Mouse (Mus musculus): Measurements from ENCODE around the gene Lhx5. TPM values are rescaled to one million over a fixed set of nuclear protein-coding genes. Genes with fewer than 3 reads are reported as not detected.

The Lhx5 gene
- polyA plus RNA-seq, 1 experiment from 2014 or later = not detected

DNA sequence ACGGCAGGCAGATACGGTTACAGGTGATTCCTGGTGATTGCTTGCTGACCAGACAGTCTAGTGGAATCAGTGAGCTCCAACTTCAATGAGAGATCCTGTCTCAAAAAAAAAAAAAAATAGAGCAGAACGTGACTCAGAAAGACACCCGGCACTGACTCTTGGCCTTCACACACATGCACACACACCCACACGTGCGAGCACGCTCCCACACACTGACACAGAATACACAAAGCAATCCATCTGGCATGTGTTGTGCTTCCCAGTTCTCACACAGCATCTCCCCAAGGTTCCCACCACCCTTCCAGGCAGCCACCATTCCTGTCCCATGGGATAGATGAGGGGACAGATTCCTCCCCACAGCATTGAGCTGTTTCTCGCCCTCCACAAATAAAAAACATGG is 11.4 kb upstream of the Lhx5 start:
- no peaks in the 10 kb centered on the region for H3K36me3 ChIP-seq
- H3K27me3 ChIP-seq = peaks cover 69% of the 10 kb centered on the region
- no peak for ATAC-seq (ENCODE audit: insufficient number of reproducible peaks, low FRiP score, low TSS enrichment, low read depth)
- H3K4me2 ChIP-seq = no peak overlapping the region
- H3K27ac ChIP-seq = no peak overlapping the region
- H3K4me3 ChIP-seq = no peak overlapping the region
- WGBS = 87% methylated on average over 8 of the region's 8 CpGs
- H3K4me1 ChIP-seq = no peaks in the 10 kb centered on the region
- no peak overlapping the region for H3K9ac ChIP-seq
- H3K9me3 ChIP-seq = peaks cover 3% of the 10 kb centered on the region; the same call in 1 of the 2 replicates

DNA sequence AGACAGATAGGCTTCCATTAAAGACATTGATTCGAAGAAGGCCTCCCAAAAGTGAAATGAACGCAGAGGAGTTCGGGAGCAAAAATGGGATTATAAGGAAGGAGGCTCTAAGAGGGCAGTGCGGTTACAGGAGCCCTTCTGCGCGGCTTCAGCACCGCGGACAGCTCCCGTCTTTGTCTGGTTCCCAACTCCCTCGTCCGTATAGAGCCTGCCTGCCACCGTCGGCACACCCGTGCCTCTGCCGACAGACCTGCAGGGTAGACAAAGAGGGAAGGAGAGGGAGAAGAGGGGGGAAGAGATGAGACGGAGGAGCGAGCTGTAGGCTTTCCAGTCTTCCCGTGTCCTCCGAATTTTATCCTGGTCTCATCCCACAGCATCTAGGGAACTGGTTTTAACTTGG is 7.5 kb upstream of the Lhx5 start:
- Histone ChIP-seq H3K4me2 (no peak overlapping the region), H3K27ac (no peak overlapping the region), H3K9me3 (no peaks in the 10 kb centered on the region), H3K36me3 (no peaks in the 10 kb centered on the region), H3K4me1 (no peaks in the 10 kb centered on the region), H3K4me3 (no peak overlapping the region), H3K9ac (no peak overlapping the region), H3K27me3 (peaks cover 91% of the 10 kb centered on the region)
- WGBS = 1% methylated on average over 19 of the region's 19 CpGs
- no peak for ATAC-seq (ENCODE audit: insufficient number of reproducible peaks, low FRiP score, low TSS enrichment, low read depth)

DNA sequence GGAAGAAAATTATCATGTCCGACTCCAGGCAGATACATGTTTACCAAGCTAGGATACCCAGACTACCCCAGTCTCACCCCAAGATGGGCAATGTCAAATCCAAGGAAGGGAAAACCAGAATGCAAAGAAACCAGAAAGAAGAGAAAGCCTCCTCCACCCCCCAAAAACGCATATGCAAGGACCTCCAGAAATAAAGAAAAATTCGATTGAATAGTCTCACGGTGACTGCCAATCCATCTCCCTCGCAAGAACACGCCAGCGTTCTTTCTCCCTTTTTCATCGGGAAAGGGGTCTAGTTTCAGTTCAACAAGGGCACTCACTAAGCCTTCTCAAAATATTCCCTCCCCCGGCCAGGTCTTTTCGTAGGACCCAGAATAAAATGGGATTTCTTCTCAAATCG is 6.8 kb upstream of the Lhx5 start:
- Histone ChIP-seq H3K9me3 (no peaks in the 10 kb centered on the region), H3K27ac (no peak overlapping the region), H3K4me1 (no peaks in the 10 kb centered on the region), H3K9ac (no peak overlapping the region), H3K4me3 (no peak overlapping the region), H3K36me3 (no peaks in the 10 kb centered on the region), H3K27me3 (peaks cover 91% of the 10 kb centered on the region), H3K4me2 (no peak overlapping the region)
- under 1% methylated on average over 11 of the region's 11 CpGs for WGBS
- no peak for ATAC-seq (ENCODE audit: insufficient number of reproducible peaks, low FRiP score, low TSS enrichment, low read depth)

DNA sequence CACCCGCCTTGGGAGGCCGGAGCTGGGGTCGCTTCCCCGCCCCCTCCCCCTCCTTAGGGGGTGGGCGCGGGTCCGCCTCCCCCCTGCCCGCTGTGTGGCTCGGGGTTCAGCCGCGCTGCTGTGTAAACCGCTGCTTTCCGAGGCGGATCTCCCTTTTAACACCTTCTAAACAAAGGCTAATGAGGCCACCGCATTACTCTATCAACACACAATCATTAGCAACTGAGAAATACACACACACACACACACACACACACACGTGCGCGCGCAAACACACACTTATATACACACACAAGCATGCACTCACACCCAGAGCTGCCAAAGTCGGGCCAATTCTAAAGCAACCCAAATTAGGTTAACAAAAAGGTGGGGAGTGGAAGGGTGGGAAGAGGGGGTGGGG is 5.8 kb upstream of the Lhx5 start:
- under 1% methylated on average over 17 of the region's 20 CpGs for WGBS
- Histone ChIP-seq H3K27ac (no peak overlapping the region), H3K9ac (no peak overlapping the region), H3K27me3 (peaks cover 95% of the 10 kb centered on the region), H3K4me3 (no peak overlapping the region), H3K9me3 (no peaks in the 10 kb centered on the region), H3K4me2 (no peak overlapping the region), H3K36me3 (no peaks in the 10 kb centered on the region), H3K4me1 (no peaks in the 10 kb centered on the region)
- ATAC-seq (ENCODE audit: insufficient number of reproducible peaks, low FRiP score, low TSS enrichment, low read depth) = no peak

GRCm38 (mm10) chr5:120426572-120426971 is 4.9 kb upstream of the Lhx5 start:
- Histone ChIP-seq H3K27ac (no peak overlapping the region), H3K9ac (no peak overlapping the region), H3K4me2 (no peak overlapping the region), H3K27me3 (peaks cover 95% of the 10 kb centered on the region), H3K36me3 (no peaks in the 10 kb centered on the region), H3K4me1 (peaks cover 3% of the 10 kb centered on the region; the same call in 1 of the 2 replicates), H3K9me3 (no peaks in the 10 kb centered on the region), H3K4me3 (no peak overlapping the region)
- 0% methylated on average over 10 of the region's 10 CpGs for WGBS
- ATAC-seq (ENCODE audit: insufficient number of reproducible peaks, low FRiP score, low TSS enrichment, low read depth) = no peak

GRCm38 (mm10) chr5:120427451-120427938 is 4.0 kb upstream of the Lhx5 start:
- Histone ChIP-seq H3K4me3 (no peak overlapping the region), H3K9me3 (no peaks in the 10 kb centered on the region), H3K4me2 (no peak overlapping the region), H3K9ac (no peak overlapping the region), H3K27ac (no peak overlapping the region), H3K27me3 (peaks cover 95% of the 10 kb centered on the region), H3K36me3 (no peaks in the 10 kb centered on the region), H3K4me1 (peaks cover 9% of the 10 kb centered on the region)
- no peak for ATAC-seq (ENCODE audit: insufficient number of reproducible peaks, low FRiP score, low TSS enrichment, low read depth)
- under 1% methylated on average over 33 of the region's 33 CpGs for WGBS

DNA sequence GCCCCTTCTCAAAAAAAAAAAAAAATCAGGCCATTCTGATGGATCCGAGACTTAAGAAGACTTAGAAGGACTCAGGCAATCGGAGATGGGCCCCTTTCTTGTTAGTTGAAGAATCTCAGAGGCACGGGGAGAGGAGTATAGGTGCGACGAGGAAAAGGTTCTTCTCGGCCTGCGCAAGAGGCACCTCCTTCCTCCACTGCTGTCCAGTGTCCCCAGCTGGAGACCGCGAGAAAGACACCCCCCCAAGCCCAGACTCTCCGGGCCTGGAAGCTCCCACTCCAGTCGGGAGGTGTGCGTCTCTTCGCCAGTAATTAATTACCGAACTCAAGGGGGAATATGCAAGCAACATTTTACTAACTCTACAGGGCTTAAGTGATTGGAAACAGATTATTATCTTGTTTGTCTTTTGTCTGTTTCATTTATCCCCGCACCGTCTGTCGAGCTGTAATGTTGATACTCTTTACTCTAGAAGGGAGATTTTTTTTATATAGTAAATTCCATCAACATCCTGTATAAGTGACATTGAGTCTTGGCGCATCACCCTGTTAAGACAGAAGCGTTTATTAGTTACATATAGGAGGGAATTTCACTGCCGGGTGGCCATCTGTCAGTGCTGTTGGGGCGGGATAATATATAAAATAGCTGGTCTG is 3.2 kb upstream of the Lhx5 start:
- no peak for ATAC-seq (ENCODE audit: insufficient number of reproducible peaks, low FRiP score, low TSS enrichment, low read depth)
- Histone ChIP-seq H3K27me3 (peaks cover 94% of the 10 kb centered on the region), H3K4me3 (no peak overlapping the region), H3K27ac (no peak overlapping the region), H3K9me3 (no peaks in the 10 kb centered on the region), H3K9ac (no peak overlapping the region), H3K36me3 (no peaks in the 10 kb centered on the region), H3K4me1 (peaks cover 9% of the 10 kb centered on the region), H3K4me2 (no peak overlapping the region)
- 1% methylated on average over 21 of the region's 21 CpGs for WGBS

- H3K4me3 ChIP-seq = no peak overlapping the region
- H3K9ac ChIP-seq = no peak overlapping the region
- H3K4me2 ChIP-seq = no peak overlapping the region
- H3K9me3 ChIP-seq = no peaks in the 10 kb centered on the region
- H3K36me3 ChIP-seq = no peaks in the 10 kb centered on the region
- peaks cover 94% of the 10 kb centered on the region for H3K27me3 ChIP-seq
- peaks cover 9% of the 10 kb centered on the region for H3K4me1 ChIP-seq
- no peak for ATAC-seq (ENCODE audit: insufficient number of reproducible peaks, low FRiP score, low TSS enrichment, low read depth)
- H3K27ac ChIP-seq = no peak overlapping the region
- WGBS = 0% methylated on average over 5 of the region's 6 CpGs
Measured at GRCm38 (mm10) chr5:120428990-120429389, 2.5 kb upstream of the Lhx5 start.

- WGBS = 5% methylated on average over 6 of the region's 6 CpGs
- H3K9me3 ChIP-seq = no peaks in the 10 kb centered on the region
- H3K4me2 ChIP-seq = no peak overlapping the region
- H3K27me3 ChIP-seq = peaks cover 94% of the 10 kb centered on the region
- no peak overlapping the region for H3K9ac ChIP-seq
- H3K36me3 ChIP-seq = no peaks in the 10 kb centered on the region
- peaks cover 9% of the 10 kb centered on the region for H3K4me1 ChIP-seq
- ATAC-seq (ENCODE audit: insufficient number of reproducible peaks, low FRiP score, low TSS enrichment, low read depth) = no peak
- H3K27ac ChIP-seq = no peak overlapping the region
- no peak overlapping the region for H3K4me3 ChIP-seq
Measured at GRCm38 (mm10) chr5:120429692-120430091, 1.8 kb upstream of the Lhx5 start.

DNA sequence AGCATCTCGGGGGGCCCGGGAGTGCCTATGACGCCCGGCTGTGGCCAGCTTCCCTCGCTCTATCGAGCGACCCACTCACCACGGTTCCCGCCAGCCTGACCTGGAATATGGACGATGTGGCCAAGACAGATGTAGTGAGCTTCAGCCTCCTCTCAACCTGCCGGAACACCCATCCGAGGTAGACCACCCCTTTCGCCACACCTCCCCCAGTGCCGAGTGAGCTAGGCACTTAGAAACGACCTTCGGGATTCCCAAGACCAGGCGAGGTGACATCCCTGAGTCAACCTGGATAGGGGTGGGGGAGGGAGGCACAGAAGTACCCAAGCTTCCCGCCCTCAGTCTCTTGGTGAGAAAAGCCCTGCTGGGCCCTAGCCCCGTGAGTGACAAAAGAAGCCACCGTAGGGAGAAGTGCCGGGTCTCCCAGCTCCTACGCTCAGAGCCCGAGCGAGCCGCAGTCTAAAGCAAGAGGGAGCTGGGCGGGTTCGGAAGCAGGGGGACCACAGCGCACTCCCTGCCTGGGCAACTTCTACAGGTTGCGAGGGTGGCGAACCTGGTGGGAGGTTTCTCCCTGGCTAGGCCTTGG is 407 bp upstream of the Lhx5 start:
- Histone ChIP-seq H3K27ac (no peak overlapping the region), H3K27me3 (peaks cover 97% of the 10 kb centered on the region), H3K36me3 (no peaks in the 10 kb centered on the region), H3K9me3 (no peaks in the 10 kb centered on the region), H3K9ac (no peak overlapping the region), H3K4me1 (peaks cover 14% of the 10 kb centered on the region), H3K4me3 (no peak overlapping the region), H3K4me2 (no peak overlapping the region)
- WGBS = 1% methylated on average over 30 of the region's 30 CpGs
- no peak for ATAC-seq (ENCODE audit: insufficient number of reproducible peaks, low FRiP score, low TSS enrichment, low read depth)

- Histone ChIP-seq H3K27ac (no peak overlapping the region), H3K4me1 (peaks cover 18% of the 10 kb centered on the region), H3K9me3 (no peaks in the 10 kb centered on the region), H3K4me3 (no peak overlapping the region), H3K27me3 (peaks cover 97% of the 10 kb centered on the region), H3K36me3 (no peaks in the 10 kb centered on the region), H3K9ac (no peak overlapping the region), H3K4me2 (no peak overlapping the region)
- no peak for ATAC-seq (ENCODE audit: insufficient number of reproducible peaks, low FRiP score, low TSS enrichment, low read depth)
- 2% methylated on average over 9 of the region's 9 CpGs for WGBS
Measured at GRCm38 (mm10) chr5:120432486-120433015, 1.1 kb downstream of the Lhx5 start.

- no peaks in the 10 kb centered on the region for H3K9me3 ChIP-seq
Measured at GRCm38 (mm10) chr5:120433135-120433760, 1.7 kb downstream of the Lhx5 start.

More at GRCm38 (mm10) chr5:120433135-120433760, 1.7 kb downstream of the Lhx5 start:
- WGBS = 2% methylated on average over 13 of the region's 13 CpGs
- Histone ChIP-seq H3K4me2 (no peak overlapping the region), H3K36me3 (no peaks in the 10 kb centered on the region), H3K27me3 (peaks cover 97% of the 10 kb centered on the region), H3K4me1 (peaks cover 24% of the 10 kb centered on the region), H3K9ac (no peak overlapping the region), H3K4me3 (no peak overlapping the region), H3K27ac (no peak overlapping the region)
- ATAC-seq (ENCODE audit: insufficient number of reproducible peaks, low FRiP score, low TSS enrichment, low read depth) = no peak
